Mouse (Mus musculus) CH12.LX (cell line): ENCODE measurements around the gene Cidec.

Experiments
- BHLHE40 ChIP-seq: IDR thresholded peaks from 2 replicates; pipeline ENCODE4 v1.6.1; 2011; ENCODE audit warnings: mild to moderate bottlenecking, low read depth, low read length, improper control_type of control experiment
- CTCF ChIP-seq, 2 experiments: IDR thresholded peaks in 1 of 2; conservative IDR thresholded peaks in 1 of 2; 2 replicates each; pipeline ENCODE4 v1.5.1; 2011 to 2012; ENCODE audit warnings: low read depth in 2 of 2, low read length in 2 of 2, improper control_type of control experiment in 1 of 2, inconsistent platforms in 1 of 2, mild to moderate bottlenecking in 1 of 2, moderate library complexity in 1 of 2
- MAX ChIP-seq: IDR thresholded peaks from 2 replicates; pipeline ENCODE4 v1.6.1; 2011; ENCODE audit warnings: low read length, improper control_type of control experiment
- POLR2A ChIP-seq: IDR thresholded peaks from 2 replicates; pipeline ENCODE4 v1.6.1; 2011; ENCODE audit warnings: low read depth, mild to moderate bottlenecking, improper control_type of control experiment, low read length
- POLR2AphosphoS2 ChIP-seq: IDR thresholded peaks from 2 replicates; pipeline ENCODE4 v1.6.1; 2011; ENCODE audit warnings: low read depth, low read length, improper control_type of control experiment
- ZNF384 ChIP-seq: IDR thresholded peaks from 2 replicates; pipeline ENCODE4 v1.6.1; 2012; ENCODE audit warnings: low read depth, low read length, improper control_type of control experiment, inconsistent platforms

- no peak for TF ChIP-seq CTCF (conservative IDR thresholded peaks at IDR 0.05 in 1 of 2, IDR thresholded peaks at IDR 0.05 in 1 of 2; ENCODE audit: low read depth in 2 of 2, low read length in 2 of 2)
- TF ChIP-seq ZNF384: no peak
- TF ChIP-seq MAX: no peak
- no peak for TF ChIP-seq POLR2AphosphoS2
- no peak for TF ChIP-seq BHLHE40
- no peak for TF ChIP-seq POLR2A
Measured at GRCm38 (mm10) chr6:113478906-113479305, 43.3 kb upstream of the Cidec start.
